Mouse (Mus musculus) liver, embryonic 14.5 days (tissue): ENCODE results near the gene Rps16.

Experiments used
- CTCF ChIP-seq: IDR thresholded peaks from 2 replicates; pipeline ENCODE4 v1.5.1; 2016; ENCODE audit warnings: antibody characterized with exemption, low read depth, control low read depth
- EP300 ChIP-seq: IDR thresholded peaks from 2 replicates; pipeline ENCODE4 v1.6.1; 2016; ENCODE audit warnings: antibody characterized with exemption, low read depth

- no peak for TF ChIP-seq CTCF
- no peak for TF ChIP-seq EP300
Measured at GRCm38 (mm10) chr7:28381017-28381790, 30.8 kb downstream of the Rps16 start.
